Mouse (Mus musculus): ENCODE data around the gene Hc. TPM values are rescaled to one million over a fixed set of nuclear protein-coding genes. Genes with fewer than 3 reads are reported as not detected.

Gene Hc
- total and polyA plus RNA-seq, 3 experiments, result 0.22 TPM; not detected in 2

- ATAC-seq (ENCODE audit: extremely low read depth, insufficient number of reproducible peaks, low FRiP score, poor library complexity, severe bottlenecking), result no peak
- H3K9me3 ChIP-seq (replicated peaks), result no peaks in the 10 kb centered on the region
- TF ChIP-seq POLR2AphosphoS5 (IDR thresholded peaks at IDR 0.05; ENCODE audit: insufficient replicate concordance, low read depth, low read length) (no peak), TAL1 (conservative IDR thresholded peaks at IDR 0.05; ENCODE audit: low read depth, low read length) (no peak), GATA1 (IDR thresholded peaks at IDR 0.05; ENCODE audit: borderline replicate concordance, low read length) (no peak), CTCF (IDR thresholded peaks at IDR 0.05; ENCODE audit: low read depth, low read length) (no peak), GATA2 (IDR thresholded peaks at IDR 0.05; ENCODE audit: borderline replicate concordance, low read depth, low read length) (no peak)
Observed at GRCm38 (mm10) chr2:34962893-34963292, 98.3 kb downstream of the Hc start.

GRCm38 (mm10) chr2:34962211-34962610 is 99.0 kb downstream of the Hc start:
- Histone ChIP-seq H3K27me3 (ENCODE audit: insufficient read depth, low read length) (peaks cover 26% of the 10 kb centered on the region), H3K9me3 (replicated peaks) (no peaks in the 10 kb centered on the region), H3K4me3 (ENCODE audit: low read depth, low read length) (no peak overlapping the region), H3K4me1 (ENCODE audit: insufficient read depth, low read depth, low read length) (peaks cover 19% of the 10 kb centered on the region), H3K36me3 (replicated peaks) (no peaks in the 10 kb centered on the region)
- TF ChIP-seq POLR2AphosphoS5 (IDR thresholded peaks at IDR 0.05; ENCODE audit: insufficient replicate concordance, low read depth, low read length) (no peak), TAL1 (conservative IDR thresholded peaks at IDR 0.05; ENCODE audit: low read depth, low read length) (no peak), GATA2 (IDR thresholded peaks at IDR 0.05; ENCODE audit: borderline replicate concordance, low read depth, low read length) (no peak), GATA1 (IDR thresholded peaks at IDR 0.05; ENCODE audit: borderline replicate concordance, low read length) (no peak)
- ATAC-seq (ENCODE audit: extremely low read depth, insufficient number of reproducible peaks, low FRiP score, poor library complexity, severe bottlenecking), result no peak
- DNase-seq (ENCODE audit: low spot score), result no peak

More at GRCm38 (mm10) chr2:34962893-34963292, 98.3 kb downstream of the Hc start:
- Histone ChIP-seq H3K27me3 (ENCODE audit: insufficient read depth, low read length) (peaks cover 21% of the 10 kb centered on the region), H3K4me3 (ENCODE audit: low read depth, low read length) (no peak overlapping the region), H3K36me3 (replicated peaks) (no peaks in the 10 kb centered on the region), H3K4me1 (ENCODE audit: insufficient read depth, low read depth, low read length) (peaks cover 19% of the 10 kb centered on the region)
- no peak for DNase-seq (ENCODE audit: low spot score)

DNA sequence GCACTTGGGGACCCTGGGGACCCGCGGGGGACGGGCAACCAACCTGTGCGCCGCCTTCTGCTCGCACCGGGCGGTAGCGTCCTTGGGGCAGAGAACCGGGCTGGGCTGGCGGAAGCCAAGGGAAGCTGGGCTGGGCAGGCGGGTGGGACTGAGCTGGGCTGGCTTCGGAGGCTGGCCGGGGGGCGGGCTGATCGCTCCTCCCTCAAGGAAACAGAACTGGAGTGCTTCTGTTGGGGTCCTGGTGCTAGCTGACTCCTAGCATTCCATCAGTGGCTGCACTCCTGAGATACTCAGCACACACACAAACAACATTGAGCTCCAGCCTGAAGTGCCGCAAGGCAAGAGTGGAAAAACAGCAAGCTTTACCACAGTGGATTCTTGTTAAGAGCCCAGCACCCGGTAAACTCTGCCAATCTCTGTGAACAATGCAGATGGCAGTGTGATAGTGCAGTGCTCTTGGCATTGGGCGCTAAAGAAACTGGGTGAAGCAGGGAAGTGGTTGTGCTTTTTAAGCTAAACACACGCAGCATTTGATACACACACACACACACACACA is 99.7 kb downstream of the Hc start, which contains the start of gene Traf1:
Traf1 (minus strand) TSS at position 292 of the 556 bp plus-strand sequence.
- ATAC-seq (ENCODE audit: extremely low read depth, insufficient number of reproducible peaks, low FRiP score, poor library complexity, severe bottlenecking), result no peak
- H3K4me1 ChIP-seq (ENCODE audit: insufficient read depth, low read depth, low read length), result peaks cover 19% of the 10 kb centered on the region
- TF ChIP-seq TAL1 (conservative IDR thresholded peaks at IDR 0.05; ENCODE audit: low read depth, low read length) (no peak), POLR2AphosphoS5 (IDR thresholded peaks at IDR 0.05; ENCODE audit: insufficient replicate concordance, low read depth, low read length) (no peak), CTCF (IDR thresholded peaks at IDR 0.05; ENCODE audit: low read depth, low read length) (no peak), GATA2 (IDR thresholded peaks at IDR 0.05; ENCODE audit: borderline replicate concordance, low read depth, low read length) (no peak), GATA1 (IDR thresholded peaks at IDR 0.05; ENCODE audit: borderline replicate concordance, low read length) (no peak)
- H3K4me3 ChIP-seq (ENCODE audit: low read depth, low read length), result no peak within 1 kb of the TSS
- H3K36me3 ChIP-seq (replicated peaks), result no peaks in the 10 kb centered on the region
- H3K27me3 ChIP-seq (ENCODE audit: insufficient read depth, low read length), result peaks cover 33% of the 10 kb centered on the region
- no peak for DNase-seq (ENCODE audit: low spot score)
- H3K9me3 ChIP-seq (replicated peaks), result no peaks in the 10 kb centered on the region

DNA sequence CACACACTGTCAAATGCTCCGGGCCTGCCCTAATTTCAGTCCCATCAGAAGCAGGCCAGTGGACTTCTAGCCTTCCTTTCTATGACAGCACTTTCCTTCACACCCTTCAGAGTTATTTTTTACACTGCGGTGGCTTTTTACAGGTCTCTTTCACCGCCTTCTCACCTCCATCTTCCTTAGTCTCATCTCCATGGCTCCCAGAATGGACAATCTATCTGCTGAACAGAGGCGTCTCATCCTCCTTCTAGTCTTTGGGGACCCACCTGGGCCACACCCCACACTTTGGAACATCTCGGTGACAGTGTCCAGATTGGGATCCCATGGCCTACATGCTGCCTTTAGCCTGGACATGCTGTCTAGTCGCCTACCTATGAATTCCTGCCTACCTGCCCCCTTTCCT is 100.3 kb downstream of the Hc start:
- Histone ChIP-seq H3K9me3 (replicated peaks) (no peaks in the 10 kb centered on the region), H3K27me3 (ENCODE audit: insufficient read depth, low read length) (peaks cover 36% of the 10 kb centered on the region), H3K36me3 (replicated peaks) (no peaks in the 10 kb centered on the region), H3K4me3 (ENCODE audit: low read depth, low read length) (no peak overlapping the region), H3K4me1 (ENCODE audit: insufficient read depth, low read depth, low read length) (peaks cover 17% of the 10 kb centered on the region)
- TF ChIP-seq CTCF (IDR thresholded peaks at IDR 0.05; ENCODE audit: low read depth, low read length) (no peak), POLR2AphosphoS5 (IDR thresholded peaks at IDR 0.05; ENCODE audit: insufficient replicate concordance, low read depth, low read length) (no peak), GATA2 (IDR thresholded peaks at IDR 0.05; ENCODE audit: borderline replicate concordance, low read depth, low read length) (no peak), TAL1 (conservative IDR thresholded peaks at IDR 0.05; ENCODE audit: low read depth, low read length) (no peak), GATA1 (IDR thresholded peaks at IDR 0.05; ENCODE audit: borderline replicate concordance, low read length) (no peak)
- ATAC-seq (ENCODE audit: extremely low read depth, insufficient number of reproducible peaks, low FRiP score, poor library complexity, severe bottlenecking) (no peak), DNase-seq (ENCODE audit: low spot score) (no peak)

DNA sequence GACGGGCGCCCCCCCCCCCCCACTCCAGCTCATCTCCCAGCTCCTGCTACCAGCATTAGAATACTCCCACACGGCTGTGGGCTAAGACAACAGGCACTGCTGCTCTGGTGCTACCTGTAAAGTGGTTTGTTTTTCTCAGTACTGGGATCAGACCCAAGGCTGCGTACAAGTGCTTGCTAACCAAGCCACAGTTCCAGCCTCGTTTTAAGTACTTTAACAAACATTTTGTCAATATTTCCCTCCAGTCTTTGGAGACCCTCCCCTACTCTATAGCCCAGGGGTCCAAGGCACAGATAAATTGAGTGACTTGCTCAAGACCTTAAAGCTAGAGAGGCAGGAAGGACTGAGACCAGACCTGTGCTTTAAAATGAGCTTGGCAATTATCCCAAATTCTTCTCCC is 100.8 kb downstream of the Hc start:
- no peak for TF ChIP-seq POLR2AphosphoS5 (IDR thresholded peaks at IDR 0.05; ENCODE audit: insufficient replicate concordance, low read depth, low read length)
- no peak for TF ChIP-seq GATA1 (IDR thresholded peaks at IDR 0.05; ENCODE audit: borderline replicate concordance, low read length)
- TF ChIP-seq CTCF (IDR thresholded peaks at IDR 0.05; ENCODE audit: low read depth, low read length), result no peak
- TF ChIP-seq GATA2 (IDR thresholded peaks at IDR 0.05; ENCODE audit: borderline replicate concordance, low read depth, low read length), result no peak
- no peak for TF ChIP-seq TAL1 (conservative IDR thresholded peaks at IDR 0.05; ENCODE audit: low read depth, low read length)
- no peaks in the 10 kb centered on the region for H3K9me3 ChIP-seq (replicated peaks)
- no peaks in the 10 kb centered on the region for H3K36me3 ChIP-seq (replicated peaks)
- H3K4me3 ChIP-seq (ENCODE audit: low read depth, low read length), result no peak overlapping the region
- H3K4me1 ChIP-seq (ENCODE audit: insufficient read depth, low read depth, low read length), result peaks cover 12% of the 10 kb centered on the region
- peaks cover 36% of the 10 kb centered on the region for H3K27me3 ChIP-seq (ENCODE audit: insufficient read depth, low read length)
- DNase-seq (ENCODE audit: low spot score), result no peak
- no peak for ATAC-seq (ENCODE audit: extremely low read depth, insufficient number of reproducible peaks, low FRiP score, poor library complexity, severe bottlenecking)

GRCm38 (mm10) chr2:34958582-34958981 is 102.7 kb downstream of the Hc start:
- TF ChIP-seq CTCF (IDR thresholded peaks at IDR 0.05; ENCODE audit: low read depth, low read length) (no peak), TAL1 (conservative IDR thresholded peaks at IDR 0.05; ENCODE audit: low read depth, low read length) (no peak), POLR2AphosphoS5 (IDR thresholded peaks at IDR 0.05; ENCODE audit: insufficient replicate concordance, low read depth, low read length) (no peak), GATA2 (IDR thresholded peaks at IDR 0.05; ENCODE audit: borderline replicate concordance, low read depth, low read length) (no peak)
- H3K4me3 ChIP-seq (ENCODE audit: low read depth, low read length), result no peak overlapping the region
- ATAC-seq (ENCODE audit: extremely low read depth, insufficient number of reproducible peaks, low FRiP score, poor library complexity, severe bottlenecking), result no peak
- H3K27me3 ChIP-seq (ENCODE audit: insufficient read depth, low read length), result peaks cover 36% of the 10 kb centered on the region
- H3K4me1 ChIP-seq (ENCODE audit: insufficient read depth, low read depth, low read length), result peaks cover 5% of the 10 kb centered on the region
- DNase-seq (ENCODE audit: low spot score), result no peak
- H3K9me3 ChIP-seq (replicated peaks), result no peaks in the 10 kb centered on the region
- no peaks in the 10 kb centered on the region for H3K36me3 ChIP-seq (replicated peaks)

All from G1E (cell line).